Mouse (Mus musculus) G1E-ER4 (cell line): ENCODE results near the gene Zc3h13. TPM values are rescaled to one million over a fixed set of nuclear protein-coding genes. Genes with fewer than 3 reads are reported as not detected.

Experiments used
- GATA1 ChIP-seq: IDR thresholded peaks from one replicate; pipeline ENCODE4 v1.8.0; 2012; ENCODE audit warnings: low read length, inconsistent platforms
- polyA plus RNA-seq: library from polyadenylated mRNA; stranded (reverse); fragments of >175 nt; gene quantifications from 2 replicates; pipeline ENCODE4 v1.2.3, GENCODE M21; 2012

Zc3h13 gene
- 21.6 and 24.7 TPM in 2 replicates for polyA plus RNA-seq

- no peak for TF ChIP-seq GATA1
Observed at GRCm38 (mm10) chr14:75284193-75284915, at the start of gene Zc3h13. Gene Zc3h13 (plus strand): TSS chr14:75284373.

DNA sequence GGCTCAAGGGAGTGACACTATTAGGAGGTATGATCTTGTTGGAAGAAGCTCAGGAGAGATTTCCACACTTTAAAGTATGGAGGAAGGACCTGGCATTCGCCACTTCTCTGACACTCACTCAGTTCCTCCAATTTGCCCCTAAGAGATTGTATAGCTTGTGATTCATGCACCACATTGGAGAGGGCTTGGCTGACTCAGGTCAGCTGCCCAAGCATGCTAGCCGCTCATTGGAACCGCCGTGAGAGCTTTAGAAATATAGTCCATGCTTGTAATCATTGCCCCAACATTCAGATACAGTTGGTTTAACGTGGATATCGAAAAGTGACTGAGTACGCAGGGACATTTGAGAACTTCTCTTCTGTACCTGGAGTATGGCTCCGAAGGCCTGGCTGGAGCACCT, 48.6 kb upstream of the Zc3h13 start:
- TF ChIP-seq GATA1, result no peak

DNA sequence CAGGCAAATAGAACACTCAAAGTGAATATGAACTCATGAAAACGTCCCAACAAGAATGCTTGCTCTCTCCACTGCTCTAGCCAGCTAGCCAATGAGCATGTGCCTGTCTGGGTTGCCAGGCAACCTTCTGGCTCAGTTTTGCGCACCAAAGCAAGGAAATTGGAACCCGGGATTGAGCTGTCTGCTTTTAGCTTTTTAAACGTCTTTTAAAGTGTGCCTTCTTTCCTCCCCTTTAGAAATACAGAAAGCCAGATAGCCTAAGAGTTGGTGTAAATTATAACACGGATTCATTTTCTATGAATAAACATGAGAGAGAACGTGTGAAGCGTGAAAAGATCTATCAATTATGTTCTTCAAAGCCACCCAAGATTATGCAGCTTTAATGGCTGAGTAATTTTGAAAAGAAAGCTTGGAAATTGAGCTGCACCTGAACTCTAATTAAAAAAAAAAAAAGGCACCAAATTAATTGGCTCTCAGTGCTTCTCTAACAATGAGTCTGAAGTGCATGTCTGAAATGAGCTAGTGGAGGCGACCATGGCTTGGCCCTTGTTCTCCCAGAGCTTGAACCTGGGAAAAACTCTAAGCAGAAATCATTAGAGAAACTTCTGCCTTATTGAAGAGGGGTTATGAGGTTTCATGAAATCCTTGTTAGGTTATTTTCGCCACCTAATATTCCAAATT, 48.1 kb upstream of the Zc3h13 start:
- TF ChIP-seq GATA1, result no peak

GRCm38 (mm10) chr14:75236636-75237003, 47.6 kb upstream of the Zc3h13 start:
- TF ChIP-seq GATA1, result no peak

GRCm38 (mm10) chr14:75237096-75237495, 47.1 kb upstream of the Zc3h13 start:
- no peak for TF ChIP-seq GATA1

- TF ChIP-seq GATA1, result no peak
Observed at GRCm38 (mm10) chr14:75238054-75238692, 46.0 kb upstream of the Zc3h13 start.

DNA sequence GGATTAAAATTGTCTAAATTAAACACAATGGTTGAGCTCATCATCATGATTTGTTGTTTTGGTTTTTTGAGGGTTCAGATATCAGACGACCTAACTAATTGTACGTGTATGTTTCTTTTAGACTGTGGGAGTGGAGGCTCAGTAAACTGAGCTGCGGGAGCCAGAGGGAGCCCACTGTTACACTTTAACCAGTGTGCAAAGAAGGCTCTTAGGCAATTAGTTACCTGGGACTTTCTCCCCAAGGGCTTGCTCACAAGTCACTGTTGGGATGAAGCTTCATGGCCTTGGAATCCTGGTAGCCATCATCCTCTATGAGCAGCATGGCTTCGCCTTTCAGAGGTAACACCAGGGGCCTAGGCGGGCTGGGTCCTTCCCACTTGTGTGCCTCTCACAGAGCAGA, 42.1 kb upstream of the Zc3h13 start, which contains the start of gene Cpb2:
Gene Cpb2 (plus strand): TSS at position 201 of the 400 bp plus-strand sequence.
- no peak for TF ChIP-seq GATA1

- TF ChIP-seq GATA1, result no peak
Observed at GRCm38 (mm10) chr14:75246024-75247000, 37.9 kb upstream of the Zc3h13 start.

DNA sequence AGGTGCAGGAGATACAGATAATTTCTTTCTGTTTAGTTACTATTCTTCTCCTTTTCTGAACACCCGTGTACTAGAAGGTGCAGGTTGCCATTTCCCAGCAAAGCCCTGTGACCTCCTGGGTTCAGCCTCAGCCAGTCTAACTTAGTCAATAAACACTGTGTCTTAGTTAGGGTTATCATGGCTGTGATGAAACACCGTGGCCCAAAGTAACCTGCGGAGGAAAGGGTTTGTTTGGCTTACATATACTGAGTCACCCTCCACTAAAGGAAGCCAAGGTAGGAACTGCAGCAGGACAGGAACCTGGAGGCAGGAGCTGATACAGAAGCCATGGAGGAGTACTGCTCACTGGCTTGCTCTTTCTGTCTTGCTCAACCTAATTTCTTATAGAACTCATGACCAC, 33.7 kb upstream of the Zc3h13 start:
- TF ChIP-seq GATA1, result no peak

GRCm38 (mm10) chr14:75256521-75256920, 27.7 kb upstream of the Zc3h13 start:
- TF ChIP-seq GATA1, result no peak

DNA sequence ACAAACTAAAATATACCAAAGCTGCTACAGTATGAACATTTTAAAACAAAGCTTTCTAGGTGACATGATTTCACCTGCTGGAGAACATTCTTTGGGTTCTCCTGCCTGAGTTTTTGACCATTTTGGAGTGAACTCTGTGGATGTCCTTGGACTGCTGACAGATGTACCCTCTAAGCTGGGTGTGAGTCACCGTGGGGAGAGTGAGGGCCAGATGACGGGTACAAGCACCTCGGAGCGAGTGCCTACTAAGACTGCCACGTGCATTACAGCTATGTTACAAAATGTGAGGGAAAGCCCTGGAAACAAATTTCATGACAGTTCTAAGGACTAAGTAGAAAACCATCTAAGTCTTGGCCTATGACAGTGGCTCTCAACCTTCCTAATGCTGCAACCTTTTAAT, 14.6 kb upstream of the Zc3h13 start:
- no peak for TF ChIP-seq GATA1

GRCm38 (mm10) chr14:75279716-75280115, 4.5 kb upstream of the Zc3h13 start:
- TF ChIP-seq GATA1, result no peak

GRCm38 (mm10) chr14:75280406-75280805, 3.8 kb upstream of the Zc3h13 start:
- no peak for TF ChIP-seq GATA1

- no peak for TF ChIP-seq GATA1
Observed at GRCm38 (mm10) chr14:75283609-75284192, 472 bp upstream of the Zc3h13 start.

GRCm38 (mm10) chr14:75301081-75301480, 16.9 kb downstream of the Zc3h13 start:
- TF ChIP-seq GATA1, result no peak
